Mouse (Mus musculus): Measurements from ENCODE around the gene Pdzd3. TPM values are rescaled to one million over a fixed set of nuclear protein-coding genes. Genes with fewer than 3 reads are reported as not detected.

The Pdzd3 gene
- polyA plus RNA-seq, 1 experiment from 2014 or later, result not detected

- 18% methylated on average over 19 of the region's 19 CpGs for WGBS
These were observed 16.5 kb downstream of the Pdzd3 start for GRCm38 (mm10) chr9:44234479-44235427.

GRCm38 (mm10) chr9:44233802-44234478, 17.3 kb downstream of the Pdzd3 start, which contains the start of gene Cbl:
Gene Cbl, minus strand, starts transcription at chr9:44234049.
- H3K4me3 ChIP-seq (ENCODE audit: low read depth, low read length), result peak within 1 kb of the TSS; percentile 91
- WGBS, result under 1% methylated on average over 72 of the region's 76 CpGs
- H3K4me2 ChIP-seq, result peak within 1 kb of the TSS; percentile 85
- H3K27ac ChIP-seq (ENCODE audit: low read depth, low read length), result peak within 1 kb of the TSS; percentile 94
- DNase-seq (ENCODE audit: low spot score), result peak; percentile 99
- no peaks in the 10 kb centered on the region for H3K9me3 ChIP-seq (ENCODE audit: control insufficient read depth, low read length)
- no peaks in the 10 kb centered on the region for H3K36me3 ChIP-seq (ENCODE audit: control insufficient read depth, insufficient read depth, low read length)
- peak within 1 kb of the TSS; percentile 90 for H3K9ac ChIP-seq (ENCODE audit: low read depth, low read length)
- peak; percentile 92 for ATAC-seq (replicated peaks; ENCODE audit: low FRiP score)
- H3K27me3 ChIP-seq (replicated peaks; ENCODE audit: control insufficient read depth, insufficient read depth, low read length), result no peaks in the 10 kb centered on the region
- peaks cover 15% of the 10 kb centered on the region for H3K4me1 ChIP-seq (replicated peaks; ENCODE audit: control insufficient read depth, insufficient read depth, low read length)

More at GRCm38 (mm10) chr9:44234479-44235427, 16.5 kb downstream of the Pdzd3 start:
- Histone ChIP-seq H3K36me3 (ENCODE audit: control insufficient read depth, insufficient read depth, low read length) (no peaks in the 10 kb centered on the region), H3K9me3 (ENCODE audit: control insufficient read depth, low read length) (no peaks in the 10 kb centered on the region), H3K9ac (ENCODE audit: low read depth, low read length) (peak overlapping the region; percentile 41), H3K27ac (ENCODE audit: low read depth, low read length) (peak overlapping the region; percentile 94; the same call in 1 of the 2 replicates), H3K27me3 (replicated peaks; ENCODE audit: control insufficient read depth, insufficient read depth, low read length) (no peaks in the 10 kb centered on the region), H3K4me1 (replicated peaks; ENCODE audit: control insufficient read depth, insufficient read depth, low read length) (peaks cover 15% of the 10 kb centered on the region), H3K4me2 (peak overlapping the region; percentile 85), H3K4me3 (ENCODE audit: low read depth, low read length) (peak overlapping the region; percentile 91)
- ATAC-seq (replicated peaks; ENCODE audit: low FRiP score) (peak; percentile 55), DNase-seq (ENCODE audit: low spot score) (peak; percentile 55)

GRCm38 (mm10) chr9:44233021-44233801, 18.1 kb downstream of the Pdzd3 start:
- Histone ChIP-seq H3K4me2 (peak overlapping the region; percentile 85), H3K36me3 (ENCODE audit: control insufficient read depth, insufficient read depth, low read length) (no peaks in the 10 kb centered on the region), H3K4me3 (ENCODE audit: low read depth, low read length) (peak overlapping the region; percentile 91), H3K9ac (ENCODE audit: low read depth, low read length) (peak overlapping the region; percentile 90), H3K9me3 (ENCODE audit: control insufficient read depth, low read length) (no peaks in the 10 kb centered on the region), H3K4me1 (replicated peaks; ENCODE audit: control insufficient read depth, insufficient read depth, low read length) (peaks cover 16% of the 10 kb centered on the region), H3K27ac (ENCODE audit: low read depth, low read length) (peak overlapping the region; percentile 94), H3K27me3 (replicated peaks; ENCODE audit: control insufficient read depth, insufficient read depth, low read length) (no peaks in the 10 kb centered on the region)
- ATAC-seq (replicated peaks; ENCODE audit: low FRiP score) (peak; percentile 67), DNase-seq (ENCODE audit: low spot score) (no peak)
- WGBS, result under 1% methylated on average over 40 of the region's 40 CpGs

- 0 out of 2 replicates have a peak overlapping the region, but pooled peaks have one; percentile 31 for H3K9ac ChIP-seq (ENCODE audit: low read depth, low read length)
- H3K27ac ChIP-seq (ENCODE audit: low read depth, low read length), result no peak overlapping the region
- ATAC-seq (replicated peaks; ENCODE audit: low FRiP score) (no peak), DNase-seq (ENCODE audit: low spot score) (no peak)
- H3K4me1 ChIP-seq (replicated peaks; ENCODE audit: control insufficient read depth, insufficient read depth, low read length), result peaks cover 19% of the 10 kb centered on the region
- no peaks in the 10 kb centered on the region for H3K27me3 ChIP-seq (replicated peaks; ENCODE audit: control insufficient read depth, insufficient read depth, low read length)
- no peaks in the 10 kb centered on the region for H3K9me3 ChIP-seq (ENCODE audit: control insufficient read depth, low read length)
- H3K4me3 ChIP-seq (ENCODE audit: low read depth, low read length), result peak overlapping the region; percentile 91; the same call in 1 of the 2 replicates
- no peaks in the 10 kb centered on the region for H3K36me3 ChIP-seq (ENCODE audit: control insufficient read depth, insufficient read depth, low read length)
- H3K4me2 ChIP-seq, result peak overlapping the region; percentile 85
These were observed 19.7 kb downstream of the Pdzd3 start for GRCm38 (mm10) chr9:44231609-44232008.

GRCm38 (mm10) chr9:44225993-44226392, 25.3 kb downstream of the Pdzd3 start:
- Histone ChIP-seq H3K4me1 (replicated peaks; ENCODE audit: control insufficient read depth, insufficient read depth, low read length) (0 out of 2 replicates have a peak, but pooled peaks cover 7% of the 10 kb centered on the region), H3K27ac (ENCODE audit: low read depth, low read length) (no peak overlapping the region), H3K9ac (ENCODE audit: low read depth, low read length) (no peak overlapping the region), H3K9me3 (ENCODE audit: control insufficient read depth, low read length) (no peaks in the 10 kb centered on the region), H3K27me3 (replicated peaks; ENCODE audit: control insufficient read depth, insufficient read depth, low read length) (no peaks in the 10 kb centered on the region), H3K4me3 (ENCODE audit: low read depth, low read length) (no peak overlapping the region), H3K4me2 (no peak overlapping the region), H3K36me3 (ENCODE audit: control insufficient read depth, insufficient read depth, low read length) (peaks cover 2% of the 10 kb centered on the region)
- no peak for ATAC-seq (replicated peaks; ENCODE audit: low FRiP score)
- 71% methylated on average over 6 of the region's 6 CpGs for WGBS
- DNase-seq (ENCODE audit: low spot score), result no peak

- no peaks in the 10 kb centered on the region for H3K27me3 ChIP-seq (replicated peaks; ENCODE audit: control insufficient read depth, insufficient read depth, low read length)
- no peak overlapping the region for H3K4me2 ChIP-seq
- no peak overlapping the region for H3K27ac ChIP-seq (ENCODE audit: low read depth, low read length)
- H3K9me3 ChIP-seq (ENCODE audit: control insufficient read depth, low read length), result no peaks in the 10 kb centered on the region
- H3K9ac ChIP-seq (ENCODE audit: low read depth, low read length), result no peak overlapping the region
- 91% methylated on average over 14 of the region's 14 CpGs for WGBS
- DNase-seq (ENCODE audit: low spot score) (no peak), ATAC-seq (replicated peaks; ENCODE audit: low FRiP score) (no peak)
- H3K4me3 ChIP-seq (ENCODE audit: low read depth, low read length), result no peak overlapping the region
- no peaks in the 10 kb centered on the region; the same call in 1 of the 2 replicates for H3K4me1 ChIP-seq (replicated peaks; ENCODE audit: control insufficient read depth, insufficient read depth, low read length)
- 0 out of 2 replicates have a peak, but pooled peaks cover 2% of the 10 kb centered on the region for H3K36me3 ChIP-seq (ENCODE audit: control insufficient read depth, insufficient read depth, low read length)
These were observed 37.7 kb downstream of the Pdzd3 start for GRCm38 (mm10) chr9:44213538-44213937.

GRCm38 (mm10) chr9:44212406-44212805, 38.9 kb downstream of the Pdzd3 start:
- H3K9me3 ChIP-seq (ENCODE audit: control insufficient read depth, low read length), result no peaks in the 10 kb centered on the region
- no peak overlapping the region for H3K9ac ChIP-seq (ENCODE audit: low read depth, low read length)
- ATAC-seq (replicated peaks; ENCODE audit: low FRiP score) (no peak), DNase-seq (ENCODE audit: low spot score) (no peak)
- 0 out of 2 replicates have a peak, but pooled peaks cover 2% of the 10 kb centered on the region for H3K36me3 ChIP-seq (ENCODE audit: control insufficient read depth, insufficient read depth, low read length)
- H3K4me1 ChIP-seq (replicated peaks; ENCODE audit: control insufficient read depth, insufficient read depth, low read length), result peaks cover 3% of the 10 kb centered on the region; the same call in 1 of the 2 replicates
- no peak overlapping the region for H3K4me3 ChIP-seq (ENCODE audit: low read depth, low read length)
- WGBS, result 93% methylated on average over 4 of the region's 4 CpGs
- no peak overlapping the region for H3K27ac ChIP-seq (ENCODE audit: low read depth, low read length)
- H3K27me3 ChIP-seq (replicated peaks; ENCODE audit: control insufficient read depth, insufficient read depth, low read length), result no peaks in the 10 kb centered on the region
- no peak overlapping the region for H3K4me2 ChIP-seq

- ATAC-seq (replicated peaks; ENCODE audit: low FRiP score) (no peak), DNase-seq (ENCODE audit: low spot score) (no peak)
- Histone ChIP-seq H3K27ac (ENCODE audit: low read depth, low read length) (no peak overlapping the region), H3K9me3 (ENCODE audit: control insufficient read depth, low read length) (no peaks in the 10 kb centered on the region), H3K27me3 (replicated peaks; ENCODE audit: control insufficient read depth, insufficient read depth, low read length) (no peaks in the 10 kb centered on the region), H3K4me3 (ENCODE audit: low read depth, low read length) (no peak overlapping the region), H3K36me3 (ENCODE audit: control insufficient read depth, insufficient read depth, low read length) (0 out of 2 replicates have a peak, but pooled peaks cover 2% of the 10 kb centered on the region), H3K9ac (ENCODE audit: low read depth, low read length) (no peak overlapping the region), H3K4me1 (replicated peaks; ENCODE audit: control insufficient read depth, insufficient read depth, low read length) (peaks cover 3% of the 10 kb centered on the region; the same call in 1 of the 2 replicates), H3K4me2 (no peak overlapping the region)
- 94% methylated on average over 4 of the region's 4 CpGs for WGBS
These were observed 41.9 kb downstream of the Pdzd3 start for GRCm38 (mm10) chr9:44209416-44209815.

Measured in liver, embryonic 11.5 days (tissue).